Mouse (Mus musculus): Measurements from ENCODE around the gene Pcca.

- TF ChIP-seq USF1 (IDR thresholded peaks at IDR 0.05; ENCODE audit: low read depth) (no peak), POLR2AphosphoS2 (IDR thresholded peaks at IDR 0.05; ENCODE audit: insufficient read length, low read depth) (peak; percentile 86), CEBPB (IDR thresholded peaks at IDR 0.05; ENCODE audit: insufficient read depth, poor library complexity, severe bottlenecking) (no peak), POLR2A (IDR thresholded peaks at IDR 0.05; ENCODE audit: insufficient read length, low read depth) (peak; percentile 97), MYOD1 (IDR thresholded peaks at IDR 0.05; ENCODE audit: control insufficient read depth in 1 of 3, insufficient read length in 2 of 3, low read depth in 2 of 3) (peak in 1 of 3 experiments; percentile 26), E2F4 (IDR thresholded peaks at IDR 0.05; ENCODE audit: insufficient read depth) (no peak), MYOG (IDR thresholded peaks at IDR 0.05; ENCODE audit: control insufficient read depth in 1 of 3, insufficient read depth in 1 of 3, insufficient read length in 2 of 3, low read depth in 2 of 3) (peak in 1 of 3 experiments; percentile 45), SRF (IDR thresholded peaks at IDR 0.05; ENCODE audit: control insufficient read depth, insufficient read length, low read depth) (peak; percentile 74), MAX (IDR thresholded peaks at IDR 0.05; ENCODE audit: low read depth) (no peak), REST (IDR thresholded peaks at IDR 0.05; ENCODE audit: insufficient read depth, insufficient read length) (no peak), TCF3 (IDR thresholded peaks at IDR 0.05; ENCODE audit: insufficient read length, low read depth) (no peak)
These were observed at the start of gene Pcca for GRCm38 (mm10) chr14:122534017-122534924.

Data from myocyte (in vitro differentiated cells).